ENCODE assay signal across 22 mouse cellular contexts in the genomic region with DNA sequence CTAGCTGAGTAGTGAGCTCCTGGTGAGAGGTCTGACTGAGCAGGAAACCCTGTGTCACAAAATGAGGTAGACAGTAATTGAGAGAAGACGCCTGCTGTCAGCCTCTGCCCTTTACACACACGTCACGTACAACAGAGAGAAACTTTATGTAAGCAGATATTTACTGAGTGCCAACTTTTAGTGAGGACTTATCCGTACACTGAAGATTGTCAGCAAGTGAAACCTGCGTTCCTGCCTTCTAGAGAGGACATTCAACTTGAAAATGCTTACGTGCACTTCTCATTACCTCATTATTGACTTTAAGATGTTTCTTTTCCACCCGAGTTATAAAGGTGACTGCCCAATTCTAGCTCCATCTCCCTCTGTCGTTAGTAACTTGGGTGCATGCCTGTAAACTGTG. TPM values are rescaled to one million over a fixed set of nuclear protein-coding genes. Genes with fewer than 3 reads are reported as not detected.
"Had no signal": no experiment of that assay in that cellular context is flagged by ENCODE, and none has a peak within 500 bp of the region (broad histone marks: within the 10 kb centered on the region; RNA-seq: fewer than 3 reads in every experiment).

No protein-coding gene starts in this region.

- H3K9ac ChIP-seq: liver, embryonic 12.5 days; liver, embryonic 14.5 days; lung, embryonic 14.5 days; midbrain, embryonic 12.5 days; neural tube, embryonic 13.5 days; neural tube, embryonic 15.5 days had no signal

- H3K4me1 ChIP-seq: midbrain, embryonic 12.5 days; neural tube, embryonic 13.5 days; neural tube, embryonic 15.5 days had no signal

- ATAC-seq: liver, embryonic 12.5 days; midbrain, embryonic 16.5 days had no signal

- DNase-seq: lung, embryonic 14.5 days; midbrain, embryonic 14.5 days; retina, postnatal 1 day; right cerebral cortex, adult 18-20 months; right cerebral cortex, postnatal 25 days; right cerebral cortex, postnatal 4 days; spleen, adult 18-20 months; thymus, adult 18-20 months; thymus, postnatal 14 days; thymus, postnatal 36 days had no signal

- H3K27me3 ChIP-seq: liver, embryonic 12.5 days; midbrain, embryonic 12.5 days; neural tube, embryonic 13.5 days; neural tube, embryonic 15.5 days had no signal

- H3K4me2 ChIP-seq: liver, embryonic 12.5 days; lung, embryonic 14.5 days; midbrain, embryonic 12.5 days; neural tube, embryonic 13.5 days; neural tube, embryonic 15.5 days had no signal

- H3K9me3 ChIP-seq: liver, embryonic 12.5 days; midbrain, embryonic 10.5 days; midbrain, embryonic 12.5 days; neural tube, embryonic 13.5 days; neural tube, embryonic 15.5 days had no signal

- H3K27ac ChIP-seq: liver, embryonic 12.5 days; liver, embryonic 14.5 days; midbrain, embryonic 10.5 days; midbrain, embryonic 12.5 days; neural tube, embryonic 13.5 days; neural tube, embryonic 15.5 days had no signal

- H3K4me3 ChIP-seq: liver, embryonic 12.5 days; midbrain, embryonic 10.5 days; midbrain, embryonic 12.5 days; myocyte; neural tube, embryonic 13.5 days; neural tube, embryonic 15.5 days had no signal

RNA-seq across cellular contexts. Expression of gene Gm10273, which starts 26.7 kb away (rescaled TPM):
- polyA plus RNA-seq: neural tube, embryonic 13.5 days had no signal

RNA-seq across cellular contexts. Expression of gene Pla2g12b, which starts 34.7 kb away (rescaled TPM):
- total RNA-seq: megakaryocyte, adult 5-6 weeks; megakaryocyte-erythroid progenitor cell, adult 5-6 weeks had no signal
- polyA plus RNA-seq: lung, embryonic 14.5 days; midbrain, embryonic 10.5 days; midbrain, embryonic 12.5 days; midbrain, embryonic 14.5 days; midbrain, embryonic 16.5 days; myocyte; neural tube, embryonic 11.5 days; neural tube, embryonic 13.5 days; neural tube, embryonic 15.5 days; thymus, postnatal 0 days had no signal
